Mouse (Mus musculus) liver, embryonic 11.5 days (tissue): ENCODE results near the gene Ncam1. TPM values are rescaled to one million over a fixed set of nuclear protein-coding genes. Genes with fewer than 3 reads are reported as not detected.

ENCODE experiments used
- ATAC-seq: fragments of 200-750 bp; cut with Nextera tagmentation; replicated peaks from 2 replicates; pipeline ENCODE4 v1.8.0; 2017; ENCODE audit warnings: moderate number of reproducible peaks, mild to moderate bottlenecking, moderate TSS enrichment, moderate library complexity; ENCODE audit not compliant: low FRiP score
- DNase-seq: peaks from one replicate; pipeline ENCODE4 v3.0.0-alpha.2; 2017; ENCODE audit warnings: low spot score
- H3K27ac ChIP-seq: fragments of 300-500 bp; sonication (generic); 2 replicates; pipeline ENCODE4 v1.5.1; 2014; ENCODE audit warnings: mild to moderate bottlenecking, low read depth, low read length, control low read depth
- H3K27me3 ChIP-seq: fragments of 300-500 bp; sonication (generic); replicated peaks from 2 replicates; pipeline ENCODE4 v1.6.1; 2014; ENCODE audit warnings: low read length, mixed read lengths; ENCODE audit not compliant: control insufficient read depth, insufficient read depth
- H3K36me3 ChIP-seq: fragments of 300-500 bp; sonication (generic); 2 replicates; pipeline ENCODE4 v1.6.1; 2014; ENCODE audit warnings: mild to moderate bottlenecking, low read length, moderate library complexity, mixed read lengths; ENCODE audit not compliant: control insufficient read depth, insufficient read depth
- H3K4me1 ChIP-seq: fragments of 300-500 bp; sonication (generic); replicated peaks from 2 replicates; pipeline ENCODE4 v1.6.1; 2014; ENCODE audit warnings: low read length, mixed read lengths; ENCODE audit not compliant: control insufficient read depth, insufficient read depth
- H3K4me2 ChIP-seq: fragments of 300-500 bp; sonication (generic); 2 replicates; pipeline ENCODE4 v1.6.1; 2014; ENCODE audit warnings: mild to moderate bottlenecking, control low read depth, moderate library complexity
- H3K4me3 ChIP-seq: fragments of 300-500 bp; sonication (generic); 2 replicates; pipeline ENCODE4 v1.5.1; 2014; ENCODE audit warnings: low read depth, low read length, control low read depth
- H3K9ac ChIP-seq: fragments of 300-500 bp; sonication (generic); 2 replicates; pipeline ENCODE4 v1.6.1; 2014; ENCODE audit warnings: low read depth, low read length, control low read depth
- H3K9me3 ChIP-seq: fragments of 300-500 bp; sonication (generic); 2 replicates; pipeline ENCODE4 v1.6.1; 2016; ENCODE audit warnings: low read length, inconsistent platforms, mixed read lengths; ENCODE audit not compliant: control insufficient read depth
- WGBS: fragments of 180-500 bp; shearing (Covaris S2); extraction: QIAGEN DNeasy Blood & Tissue Kit; methylation state at CpG from one replicate; pipeline ENCODE4 v1.1.7; 2014; 5-methylcytosine and 5-hydroxymethylcytosine counted together
- polyA plus RNA-seq: library from polyadenylated mRNA; unstranded; fragments of >200 nt; fragmentation: Nextera tagmentation; extraction: Ambion mirVana; gene quantifications from 2 replicates; pipeline ENCODE4 v1.2.1, GENCODE M21; 2014

Gene Ncam1
- polyA plus RNA-seq, 1 experiment from 2014 or later: 20.1 TPM

GRCm38 (mm10) chr9:49744286-49744685, 54.4 kb downstream of the Ncam1 start:
- Histone ChIP-seq H3K36me3 (no peaks in the 10 kb centered on the region), H3K27ac (no peak overlapping the region), H3K9me3 (no peaks in the 10 kb centered on the region), H3K9ac (no peak overlapping the region), H3K4me2 (no peak overlapping the region), H3K4me3 (no peak overlapping the region), H3K4me1 (no peaks in the 10 kb centered on the region), H3K27me3 (no peaks in the 10 kb centered on the region)
- ATAC-seq: no peak
- DNase-seq: no peak
- WGBS: 77% methylated on average over 2 of the region's 2 CpGs

GRCm38 (mm10) chr9:49739935-49740334, 58.8 kb downstream of the Ncam1 start:
- Histone ChIP-seq H3K27ac (no peak overlapping the region), H3K27me3 (no peaks in the 10 kb centered on the region), H3K4me2 (no peak overlapping the region), H3K36me3 (no peaks in the 10 kb centered on the region), H3K9me3 (no peaks in the 10 kb centered on the region), H3K4me1 (no peaks in the 10 kb centered on the region), H3K4me3 (no peak overlapping the region), H3K9ac (no peak overlapping the region)
- DNase-seq: no peak
- ATAC-seq: no peak
- WGBS: 84% methylated on average over 6 of the region's 6 CpGs

- H3K4me3 ChIP-seq: no peak overlapping the region
- WGBS: 67% methylated on average over 1 of the region's 1 CpGs
- no peaks in the 10 kb centered on the region for H3K27me3 ChIP-seq
- H3K9me3 ChIP-seq: no peaks in the 10 kb centered on the region
- no peaks in the 10 kb centered on the region for H3K4me1 ChIP-seq
- ATAC-seq: no peak
- no peak for DNase-seq
- H3K9ac ChIP-seq: no peak overlapping the region
- no peak overlapping the region for H3K4me2 ChIP-seq
- H3K36me3 ChIP-seq: no peaks in the 10 kb centered on the region
- H3K27ac ChIP-seq: no peak overlapping the region
Observed at GRCm38 (mm10) chr9:49738546-49738945, 60.2 kb downstream of the Ncam1 start.

- H3K9ac ChIP-seq: no peak overlapping the region
- WGBS: 74% methylated on average over 6 of the region's 6 CpGs
- no peaks in the 10 kb centered on the region for H3K9me3 ChIP-seq
- H3K27ac ChIP-seq: no peak overlapping the region
- H3K4me1 ChIP-seq: no peaks in the 10 kb centered on the region
- no peaks in the 10 kb centered on the region for H3K36me3 ChIP-seq
- DNase-seq (no peak), ATAC-seq (no peak)
- no peaks in the 10 kb centered on the region for H3K27me3 ChIP-seq
- H3K4me2 ChIP-seq: no peak overlapping the region
- no peak overlapping the region for H3K4me3 ChIP-seq
Observed at GRCm38 (mm10) chr9:49737166-49737565, 61.6 kb downstream of the Ncam1 start.

DNA sequence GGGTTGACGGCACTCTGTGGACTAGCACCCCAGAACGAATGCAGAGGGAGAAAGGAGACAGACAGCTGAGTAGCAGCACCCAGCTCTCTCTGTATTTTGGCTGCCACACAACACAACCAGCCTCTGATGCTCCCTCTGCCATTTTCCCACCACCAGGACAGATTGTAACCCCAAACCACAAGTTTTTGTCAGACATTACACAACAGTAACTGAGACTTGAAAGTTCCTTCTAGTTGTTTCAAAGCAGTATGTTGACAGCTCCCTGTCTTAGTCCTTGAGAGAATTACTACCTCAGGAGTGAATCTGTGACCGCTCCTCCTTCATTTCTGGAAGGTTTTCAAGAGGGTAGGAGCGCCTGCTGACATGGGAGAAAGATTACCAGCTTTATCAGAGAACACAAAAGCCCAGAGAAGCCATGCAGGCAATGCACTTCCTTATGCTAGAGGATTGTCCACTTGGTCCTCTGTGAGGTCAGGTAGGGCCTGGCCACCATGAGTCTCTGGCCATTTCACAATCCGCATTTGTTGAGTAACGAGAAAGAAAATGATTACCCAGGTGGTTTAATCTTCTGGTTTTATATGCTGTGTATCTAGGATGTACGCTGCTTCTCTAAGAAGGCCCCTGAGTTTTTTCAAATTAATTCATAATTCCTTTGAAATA, 64.2 kb downstream of the Ncam1 start:
- no peak for ATAC-seq
- WGBS: 70% methylated on average over 7 of the region's 7 CpGs
- no peaks in the 10 kb centered on the region for H3K9me3 ChIP-seq

GRCm38 (mm10) chr9:49733726-49734125, 65.0 kb downstream of the Ncam1 start:
- H3K4me1 ChIP-seq: no peaks in the 10 kb centered on the region
- no peaks in the 10 kb centered on the region for H3K27me3 ChIP-seq
- H3K4me2 ChIP-seq: no peak overlapping the region
- no peak overlapping the region for H3K27ac ChIP-seq
- no peak overlapping the region for H3K9ac ChIP-seq
- 68% methylated on average over 5 of the region's 5 CpGs for WGBS
- H3K4me3 ChIP-seq: no peak overlapping the region
- H3K36me3 ChIP-seq: no peaks in the 10 kb centered on the region
- DNase-seq (no peak), ATAC-seq (no peak)
- no peaks in the 10 kb centered on the region for H3K9me3 ChIP-seq

More for the DNA sequence above, 64.2 kb downstream of the Ncam1 start:
- Histone ChIP-seq H3K4me1 (no peaks in the 10 kb centered on the region), H3K27me3 (no peaks in the 10 kb centered on the region), H3K36me3 (no peaks in the 10 kb centered on the region), H3K9ac (no peak overlapping the region), H3K4me2 (no peak overlapping the region), H3K4me3 (no peak overlapping the region), H3K27ac (no peak overlapping the region)
- no peak for DNase-seq

GRCm38 (mm10) chr9:49729479-49729878, 69.2 kb downstream of the Ncam1 start:
- Histone ChIP-seq H3K9ac (no peak overlapping the region), H3K27me3 (no peaks in the 10 kb centered on the region), H3K4me2 (no peak overlapping the region), H3K36me3 (no peaks in the 10 kb centered on the region), H3K9me3 (no peaks in the 10 kb centered on the region), H3K27ac (no peak overlapping the region), H3K4me3 (no peak overlapping the region), H3K4me1 (no peaks in the 10 kb centered on the region)
- no peak for ATAC-seq
- 48% methylated on average over 3 of the region's 3 CpGs for WGBS
- DNase-seq: no peak

GRCm38 (mm10) chr9:49728211-49728610, 70.5 kb downstream of the Ncam1 start:
- ATAC-seq: no peak
- H3K27me3 ChIP-seq: no peaks in the 10 kb centered on the region
- no peak overlapping the region for H3K9ac ChIP-seq
- no peak overlapping the region for H3K4me2 ChIP-seq
- 69% methylated on average over 8 of the region's 8 CpGs for WGBS
- no peak overlapping the region for H3K4me3 ChIP-seq
- no peak overlapping the region for H3K27ac ChIP-seq
- H3K9me3 ChIP-seq: no peaks in the 10 kb centered on the region
- no peaks in the 10 kb centered on the region for H3K36me3 ChIP-seq
- H3K4me1 ChIP-seq: no peaks in the 10 kb centered on the region
- DNase-seq: no peak

DNA sequence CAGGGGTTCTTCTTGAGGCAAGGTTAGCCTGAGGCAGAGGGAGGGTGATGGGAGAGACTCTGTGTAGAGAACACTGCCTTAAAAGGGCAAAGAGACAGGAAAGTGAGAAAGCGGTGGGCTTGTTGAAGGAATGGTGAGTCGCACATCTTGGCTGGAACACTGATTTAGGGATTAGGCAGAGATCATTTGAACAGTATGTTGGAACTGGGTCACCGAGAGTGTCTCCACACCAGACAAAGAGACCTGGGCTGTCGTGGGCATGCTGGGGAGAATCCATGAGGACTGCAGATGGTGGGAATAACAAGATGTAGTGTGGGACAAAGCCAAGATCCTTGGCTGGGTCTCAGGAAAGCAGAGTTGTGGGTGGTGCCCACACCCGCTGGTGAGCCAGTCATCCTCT, 76.0 kb downstream of the Ncam1 start:
- Histone ChIP-seq H3K4me3 (no peak overlapping the region), H3K9ac (no peak overlapping the region), H3K36me3 (no peaks in the 10 kb centered on the region), H3K4me2 (no peak overlapping the region), H3K9me3 (no peaks in the 10 kb centered on the region), H3K27ac (no peak overlapping the region), H3K27me3 (no peaks in the 10 kb centered on the region), H3K4me1 (no peaks in the 10 kb centered on the region)
- no peak for DNase-seq
- 80% methylated on average over 5 of the region's 5 CpGs for WGBS
- no peak for ATAC-seq
